Mouse (Mus musculus) heart, adult 2 months (tissue): ENCODE results near the gene Parg. TPM values are rescaled to one million over a fixed set of nuclear protein-coding genes. Genes with fewer than 3 reads are reported as not detected.

Source experiments
- DNase-seq, 2 experiments: peaks; one replicate each; pipeline ENCODE4 v3.0.0; 2021
- H3K27ac ChIP-seq: fragments of 200-600 bp; 2 replicates; pipeline ENCODE4 v1.8.1; 2022
- H3K27me3 ChIP-seq: fragments of 200-500 bp; 2 replicates; pipeline ENCODE4 v1.6.1; 2012; ENCODE audit warnings: mild to moderate bottlenecking, low read length, inconsistent platforms, mixed read lengths; ENCODE audit not compliant: control insufficient read depth, insufficient read depth
- H3K36me3 ChIP-seq: fragments of 200-500 bp; 2 replicates; pipeline ENCODE4 v1.6.1; 2012; ENCODE audit warnings: low read length, inconsistent platforms; ENCODE audit not compliant: control insufficient read depth, insufficient read depth
- H3K4me1 ChIP-seq: fragments of 200-500 bp; 2 replicates; pipeline ENCODE4 v1.6.1; 2011; ENCODE audit warnings: low read length; ENCODE audit not compliant: control insufficient read depth, insufficient read depth
- H3K4me3 ChIP-seq: fragments of 200-600 bp; 2 replicates; pipeline ENCODE4 v1.8.1; 2022
- H3K79me2 ChIP-seq: fragments of 200-500 bp; replicated peaks from 2 replicates; pipeline ENCODE4 v1.6.1; 2012; ENCODE audit warnings: mild to moderate bottlenecking, inconsistent platforms, low read length, moderate library complexity, mixed read lengths; ENCODE audit not compliant: control insufficient read depth, insufficient read depth
- H3K9ac ChIP-seq: fragments of 200-500 bp; 2 replicates; pipeline ENCODE4 v1.6.1; 2012; ENCODE audit warnings: low read depth, mild to moderate bottlenecking, control low read depth, inconsistent platforms, low read length, mixed read lengths
- CTCF ChIP-seq: fragments of 200-600 bp; IDR thresholded peaks from 2 replicates; pipeline ENCODE4 v1.8.1; 2022; ENCODE audit warnings: antibody characterized with exemption, mild to moderate bottlenecking, moderate library complexity
- EP300 ChIP-seq: fragments of 200-500 bp; IDR thresholded peaks from 2 replicates; pipeline ENCODE4 v1.6.1; 2011; ENCODE audit warnings: low read depth, low read length, control low read depth; ENCODE audit not compliant: insufficient read depth
- POLR2A ChIP-seq: fragments of 200-500 bp; IDR thresholded peaks from 2 replicates; pipeline ENCODE4 v1.6.1; 2011; ENCODE audit warnings: mild to moderate bottlenecking, low read depth, low read length, control low read depth; ENCODE audit not compliant: insufficient read depth
- WGBS: fragments of 180-500 bp; shearing (Covaris S2); methylation state at CpG from one replicate; pipeline ENCODE4 v1.1.7; 2018; 5-methylcytosine and 5-hydroxymethylcytosine counted together
- intact Hi-C: fragments of 180-260 bp; cut with DNase I; formaldehyde crosslinking; loops from one replicate; pipeline ENCODE4 v1.15.1; 2025
- polyA plus RNA-seq: library from polyadenylated mRNA; depleted of rRNA; stranded (reverse); fragments of >200 nt; gene quantifications from 2 replicates; pipeline ENCODE4 v1.2.3, GENCODE M21; 2012
- total RNA-seq, 2 experiments: library from RNA; stranded (reverse); gene quantifications; 2 replicates each; pipeline ENCODE4 v1.2.3; 2021

Gene Parg
- total and polyA plus RNA-seq, 3 experiments = 3.7 to 21.2 (median 20.0) TPM

DNA sequence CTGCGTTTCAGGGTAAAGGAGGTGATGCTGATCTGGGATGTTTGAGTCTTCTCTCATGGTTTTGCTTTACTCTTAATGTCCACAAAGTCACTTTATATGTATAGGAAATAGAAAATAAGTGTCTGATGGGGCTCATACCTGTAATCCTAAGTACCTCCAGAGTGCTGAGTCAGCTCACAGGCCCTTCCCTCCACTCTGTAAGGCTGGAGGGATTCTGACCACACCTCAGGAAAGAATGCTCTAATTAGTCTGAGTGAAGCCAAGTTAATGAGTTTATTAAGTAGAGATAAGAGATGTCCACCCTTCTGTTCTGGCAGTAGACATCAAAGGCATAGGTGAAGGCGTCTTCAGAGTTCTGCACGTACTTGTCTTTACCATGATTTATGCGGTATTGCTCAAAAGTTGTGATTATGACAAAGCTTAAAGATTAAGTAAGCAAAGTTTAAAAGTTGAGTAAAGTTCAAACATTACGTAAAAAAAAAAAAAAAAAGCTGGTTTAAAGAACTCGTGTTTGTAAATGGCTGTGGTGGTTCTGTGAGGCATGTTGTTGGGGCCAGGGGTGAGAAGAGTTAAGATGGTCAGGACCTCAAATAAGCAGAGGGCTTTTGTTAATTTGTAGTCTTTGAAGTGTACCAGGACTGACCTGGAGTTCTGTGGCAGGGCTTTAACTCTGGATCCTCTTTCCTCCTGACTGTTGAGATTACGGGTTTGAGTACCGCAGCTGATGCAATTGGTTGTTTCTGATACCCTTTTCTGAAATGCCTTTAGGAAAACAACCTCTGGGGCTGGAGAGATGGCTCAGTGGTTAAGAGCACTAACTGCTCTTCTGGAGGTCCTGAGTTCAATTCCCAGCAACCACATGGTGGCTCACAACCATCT, 37.3 kb upstream of the Parg start:
- Histone ChIP-seq H3K79me2 (peaks cover 4% of the 10 kb centered on the region), H3K27ac (no peak overlapping the region), H3K27me3 (no peaks in the 10 kb centered on the region), H3K4me1 (peaks cover 5% of the 10 kb centered on the region), H3K9ac (no peak overlapping the region), H3K4me3 (no peak overlapping the region), H3K36me3 (peaks cover 12% of the 10 kb centered on the region)
- 90% methylated on average over 8 of the region's 8 CpGs for WGBS
- DNase-seq = no peak
- intact Hi-C loops = no loop called here
- TF ChIP-seq EP300 (no peak), POLR2A (no peak), CTCF (no peak)

DNA sequence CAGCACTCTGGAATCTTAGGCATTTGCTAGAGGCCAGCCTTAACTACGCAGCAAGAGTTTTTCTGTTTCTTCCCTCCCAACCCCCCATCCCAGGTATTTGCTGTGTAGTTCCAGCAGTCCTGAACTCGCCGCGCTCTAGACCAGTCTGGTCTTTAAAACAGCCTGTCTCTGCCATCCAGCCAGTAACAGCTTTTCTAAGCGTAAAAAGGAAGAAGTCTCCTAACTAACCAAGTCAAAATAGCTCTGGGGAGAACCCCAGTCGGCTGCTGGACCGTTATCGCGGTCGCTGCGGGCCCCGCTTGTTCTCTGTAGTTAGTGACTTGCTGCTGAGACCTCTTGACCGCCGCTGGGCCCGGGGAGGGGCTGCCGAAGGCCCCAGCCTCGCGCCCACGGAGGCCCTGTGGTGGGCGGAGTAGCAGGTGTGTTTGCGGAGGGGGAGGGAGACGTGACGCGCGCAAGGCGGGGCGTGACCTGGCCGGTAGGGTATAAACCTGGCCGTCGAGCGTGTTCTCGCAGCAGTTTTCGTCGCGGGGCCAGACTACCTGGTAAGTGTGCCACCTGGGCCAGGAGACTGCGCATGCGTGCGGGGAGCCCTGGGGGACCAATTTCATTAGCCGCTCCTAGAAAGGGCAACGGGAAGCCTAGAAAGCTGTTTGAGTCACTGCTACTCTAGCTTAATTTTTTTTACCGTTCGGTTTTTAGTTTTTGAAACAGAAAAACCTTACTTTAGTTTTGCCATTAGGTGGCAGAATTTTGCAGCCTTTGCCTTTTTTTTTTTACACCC, 36.3 kb upstream of the Parg start:
- TF ChIP-seq CTCF (peak; percentile 25; the same call in 1 of the 2 replicates), EP300 (no peak), POLR2A (peak; percentile 39; the same call in 1 of the 2 replicates)
- intact Hi-C loops = no loop called here
- WGBS = 2% methylated on average over 42 of the region's 42 CpGs

DNA sequence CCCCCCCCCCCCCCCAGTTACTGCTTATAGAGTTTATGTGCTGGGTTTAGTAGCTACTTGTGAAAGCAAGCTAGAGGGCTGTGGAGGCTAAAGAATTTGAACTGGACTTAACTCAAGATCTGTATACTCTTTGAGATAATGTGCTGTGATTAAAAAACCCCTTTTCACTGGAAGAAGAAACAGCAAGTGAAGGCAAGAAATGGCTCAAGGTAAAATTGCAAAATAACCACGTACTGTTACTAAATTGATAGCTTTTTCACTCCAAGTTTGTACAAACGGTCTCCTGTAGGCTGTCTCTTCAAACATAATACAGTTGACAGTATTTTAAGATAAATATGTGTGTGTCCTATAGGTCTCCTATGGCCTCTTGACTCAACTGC, 35.7 kb upstream of the Parg start:
- WGBS = 62% methylated on average over 2 of the region's 2 CpGs
- Histone ChIP-seq H3K4me3 (no peak overlapping the region; the same call in 1 of the 2 replicates), H3K9ac (no peak overlapping the region), H3K4me1 (peaks cover 3% of the 10 kb centered on the region), H3K36me3 (peaks cover 14% of the 10 kb centered on the region), H3K27me3 (no peaks in the 10 kb centered on the region), H3K79me2 (peaks cover 4% of the 10 kb centered on the region), H3K27ac (no peak overlapping the region)
- intact Hi-C loops = no loop called here
- DNase-seq = no peak
- TF ChIP-seq POLR2A (no peak), EP300 (no peak), CTCF (no peak)

More for the DNA sequence above, 36.3 kb upstream of the Parg start:
- Histone ChIP-seq H3K4me1 (peaks cover 5% of the 10 kb centered on the region), H3K4me3 (peak overlapping the region; percentile 31), H3K79me2 (peaks cover 4% of the 10 kb centered on the region), H3K27me3 (no peaks in the 10 kb centered on the region), H3K27ac (peak overlapping the region; percentile 60), H3K36me3 (peaks cover 12% of the 10 kb centered on the region), H3K9ac (peak overlapping the region; percentile 69)
- DNase-seq = peak; percentile 75 to 78

DNA sequence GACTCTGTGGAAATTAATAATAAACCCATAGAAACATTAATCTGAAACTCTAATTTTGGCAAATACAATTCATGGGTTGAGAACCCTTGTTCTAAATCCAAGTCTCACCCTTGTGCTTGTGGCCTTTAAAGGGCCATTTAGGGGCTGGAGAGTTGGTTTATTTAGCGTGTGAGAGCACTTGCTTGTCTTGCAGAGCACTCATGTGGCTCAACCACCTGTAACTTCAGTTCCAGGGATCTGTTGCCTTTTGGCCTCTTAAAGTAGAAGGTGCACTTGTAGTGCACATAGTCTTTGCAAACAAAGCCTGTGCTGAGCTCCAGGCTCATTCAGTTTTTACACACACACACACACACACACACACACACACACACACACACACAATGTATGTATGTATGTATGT, 34.9 kb upstream of the Parg start:
- 71% methylated on average over 1 of the region's 1 CpGs for WGBS
- Histone ChIP-seq H3K27ac (no peak overlapping the region), H3K4me3 (no peak overlapping the region), H3K27me3 (no peaks in the 10 kb centered on the region), H3K36me3 (peaks cover 11% of the 10 kb centered on the region), H3K9ac (no peak overlapping the region), H3K79me2 (peaks cover 4% of the 10 kb centered on the region), H3K4me1 (peaks cover 2% of the 10 kb centered on the region; the same call in 1 of the 2 replicates)
- no peak for TF ChIP-seq CTCF
- no peak for TF ChIP-seq POLR2A
- TF ChIP-seq EP300 = no peak
- no peak for DNase-seq
- intact Hi-C loops = no loop called here

DNA sequence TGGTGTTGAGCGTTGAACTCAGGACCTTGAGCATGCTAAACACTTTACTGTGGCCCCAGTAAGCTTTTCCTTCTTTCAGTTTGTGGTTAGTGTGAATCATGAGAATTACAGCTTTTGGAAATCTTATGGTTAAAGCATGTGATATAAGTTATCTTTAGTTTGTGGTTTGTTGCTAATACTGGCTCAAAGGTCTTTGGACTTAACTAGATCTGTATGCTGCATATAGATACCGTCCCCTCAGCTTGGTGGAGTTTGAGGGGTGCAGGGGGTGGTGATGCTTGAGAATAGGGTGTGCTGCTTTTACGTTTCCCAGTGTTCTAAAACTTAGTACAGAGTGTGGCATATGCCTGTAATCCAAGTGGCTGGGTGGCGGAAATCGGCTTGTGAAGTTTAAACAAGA, 34.4 kb upstream of the Parg start:
- DNase-seq = no peak
- H3K79me2 ChIP-seq = peaks cover 3% of the 10 kb centered on the region
- no peaks in the 10 kb centered on the region for H3K27me3 ChIP-seq
- TF ChIP-seq EP300 (no peak), CTCF (no peak), POLR2A (no peak)
- peaks cover 10% of the 10 kb centered on the region for H3K36me3 ChIP-seq
- intact Hi-C loops = no loop called here
- no peak overlapping the region for H3K27ac ChIP-seq
- no peak overlapping the region for H3K4me3 ChIP-seq
- H3K4me1 ChIP-seq = peaks cover 2% of the 10 kb centered on the region; the same call in 1 of the 2 replicates
- 89% methylated on average over 5 of the region's 5 CpGs for WGBS
- no peak overlapping the region for H3K9ac ChIP-seq

DNA sequence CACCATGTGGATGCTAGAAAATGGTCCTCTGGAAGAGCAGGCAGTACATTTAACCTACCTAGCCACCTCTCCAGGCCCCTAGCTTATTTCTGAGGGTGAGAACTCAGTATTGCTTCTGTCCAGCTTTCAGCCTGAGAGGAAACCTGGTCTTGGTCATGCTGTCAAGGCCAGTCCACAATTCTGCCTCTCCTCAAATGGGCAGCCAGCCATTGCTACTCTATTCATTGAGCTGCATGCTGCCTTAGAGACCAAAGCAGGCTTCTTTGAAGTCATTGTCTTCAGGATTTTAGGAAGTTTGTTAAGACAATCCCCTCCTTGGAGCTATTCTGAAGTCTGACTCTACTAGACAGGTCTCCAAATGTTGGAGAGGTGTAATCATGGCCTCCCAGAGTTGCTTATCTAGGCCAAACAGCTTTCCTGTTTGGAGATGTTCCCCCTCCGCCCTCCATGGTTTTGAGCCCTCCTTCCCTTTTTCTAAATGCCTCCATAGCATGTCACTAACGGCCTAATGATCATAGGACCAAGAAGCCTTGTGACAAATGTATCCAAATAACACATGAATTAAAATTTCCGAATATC, 33.0 kb upstream of the Parg start:
- H3K79me2 ChIP-seq = peaks cover 2% of the 10 kb centered on the region
- no peak for TF ChIP-seq EP300
- TF ChIP-seq POLR2A = no peak
- no peak for TF ChIP-seq CTCF
- H3K4me1 ChIP-seq = peaks cover 2% of the 10 kb centered on the region; the same call in 1 of the 2 replicates
- H3K4me3 ChIP-seq = no peak overlapping the region
- H3K36me3 ChIP-seq = peaks cover 12% of the 10 kb centered on the region
- H3K27me3 ChIP-seq = no peaks in the 10 kb centered on the region
- no peak overlapping the region for H3K27ac ChIP-seq
- intact Hi-C loops = no loop called here
- 32% methylated on average over 3 of the region's 3 CpGs for WGBS
- DNase-seq = no peak
- H3K9ac ChIP-seq = no peak overlapping the region
